Mouse (Mus musculus) embryo, embryonic 11.5 days (tissue): Measurements from ENCODE around the gene Gm5148.

Source experiments
- DNase-seq: peaks from one replicate; pipeline ENCODE4 v3.0.0-alpha.2; 2012; ENCODE audit warnings: low read depth, low spot score

Gm5148 gene

GRCm38 (mm10) chr3:37738171-37738950 is 14.1 kb upstream of the Gm5148 start:
- DNase-seq: no peak

- DNase-seq: no peak
These were observed 13.1 kb upstream of the Gm5148 start for GRCm38 (mm10) chr3:37737407-37737806.

- DNase-seq: no peak
These were observed 10.9 kb upstream of the Gm5148 start for GRCm38 (mm10) chr3:37735166-37735565.

GRCm38 (mm10) chr3:37729142-37729541 is 4.9 kb upstream of the Gm5148 start:
- no peak for DNase-seq

GRCm38 (mm10) chr3:37728112-37729100 is 4.1 kb upstream of the Gm5148 start:
- no peak for DNase-seq

- DNase-seq: no peak
These were observed 3.1 kb upstream of the Gm5148 start for GRCm38 (mm10) chr3:37727392-37727791.

- DNase-seq: no peak
These were observed 2.3 kb upstream of the Gm5148 start for GRCm38 (mm10) chr3:37726501-37727140.

- no peak for DNase-seq
These were observed 851 bp upstream of the Gm5148 start for GRCm38 (mm10) chr3:37724946-37725735.

- no peak for DNase-seq
These were observed 574 bp downstream of the Gm5148 start for GRCm38 (mm10) chr3:37723662-37724170.

- no peak for DNase-seq
These were observed 1.2 kb downstream of the Gm5148 start for GRCm38 (mm10) chr3:37723061-37723521.

GRCm38 (mm10) chr3:37722487-37723060 is 1.7 kb downstream of the Gm5148 start:
- no peak for DNase-seq

- no peak for DNase-seq
These were observed 7.3 kb downstream of the Gm5148 start for GRCm38 (mm10) chr3:37716992-37717391.

GRCm38 (mm10) chr3:37715734-37716133 is 8.6 kb downstream of the Gm5148 start:
- no peak for DNase-seq

GRCm38 (mm10) chr3:37712501-37712900 is 11.8 kb downstream of the Gm5148 start:
- no peak for DNase-seq

GRCm38 (mm10) chr3:37711639-37712038 is 12.7 kb downstream of the Gm5148 start:
- DNase-seq: no peak

GRCm38 (mm10) chr3:37707801-37708200 is 16.5 kb downstream of the Gm5148 start:
- no peak for DNase-seq

GRCm38 (mm10) chr3:37706439-37706838 is 17.9 kb downstream of the Gm5148 start:
- no peak for DNase-seq

- no peak for DNase-seq
These were observed 18.9 kb downstream of the Gm5148 start for GRCm38 (mm10) chr3:37705436-37705835.

GRCm38 (mm10) chr3:37704701-37705279 is 19.5 kb downstream of the Gm5148 start:
- no peak for DNase-seq

- DNase-seq: no peak
These were observed 21.2 kb downstream of the Gm5148 start for GRCm38 (mm10) chr3:37703066-37703465.
